Mouse (Mus musculus) lung, adult 2 months (tissue): ENCODE results near the gene Tm2d1.

Source experiments
- CTCF ChIP-seq: fragments of 200-500 bp; IDR thresholded peaks from 2 replicates; pipeline ENCODE4 v1.5.1; 2011; ENCODE audit warnings: mild to moderate bottlenecking, low read length, control low read depth; ENCODE audit not compliant: insufficient read depth
- POLR2A ChIP-seq: fragments of 200-500 bp; IDR thresholded peaks from 2 replicates; pipeline ENCODE4 v1.6.1; 2011; ENCODE audit warnings: low read depth, mild to moderate bottlenecking, control low read depth, low read length, borderline replicate concordance; ENCODE audit errors: extremely low read depth

GRCm38 (mm10) chr4:98400926-98401583, 17.9 kb upstream of the Tm2d1 start:
- TF ChIP-seq CTCF (no peak), POLR2A (no peak)
